Mouse (Mus musculus) right cerebral cortex, adult 2 months (tissue): ENCODE data around the gene Olfr769.
"Not testable (repeated sequence)": the region's sequence is repeated elsewhere in the genome, so short reads cannot be mapped to it uniquely, and the experiment has no call there.

Experiments
- DNase-seq, 2 experiments: peaks; one replicate each; pipeline ENCODE4 v3.0.0; 2021 to 2022; ENCODE audit warnings: low spot score in 2 of 2

The Olfr769 gene

GRCm38 (mm10) chr10:129117761-129118160 lies at the start of gene Olfr769:
Gene Olfr769, minus strand, starts transcription at chr10:129117861.
- DNase-seq: no peak

GRCm38 (mm10) chr10:129164651-129165050 lies 47.0 kb upstream of the Olfr769 start, which contains the start of gene Olfr771:
Gene Olfr771, minus strand, starts transcription at chr10:129164751.
- DNase-seq: no peak

GRCm38 (mm10) chr10:129138898-129139297 lies 21.2 kb upstream of the Olfr769 start, which contains the start of gene Olfr770:
Gene Olfr770, minus strand, starts transcription at chr10:129138998.
- DNase-seq: no peak

- no peak for DNase-seq
Observed at GRCm38 (mm10) chr10:129115146-129115545, 2.5 kb downstream of the Olfr769 start.

- DNase-seq: no peak
Observed at GRCm38 (mm10) chr10:129101231-129101630, 16.4 kb downstream of the Olfr769 start.

- no peak for DNase-seq
Observed at GRCm38 (mm10) chr10:129099275-129099674, 18.4 kb downstream of the Olfr769 start, which contains the start of gene Olfr768. Gene Olfr768, minus strand, starts transcription at chr10:129099375.

GRCm38 (mm10) chr10:129082810-129083209 lies 34.9 kb downstream of the Olfr769 start, which contains the start of gene Olfr767:
Gene Olfr767, minus strand, starts transcription at chr10:129082910.
- not testable (repeated sequence) for DNase-seq

GRCm38 (mm10) chr10:129068877-129069276 lies 48.8 kb downstream of the Olfr769 start, which contains the start of gene Olfr766-ps1:
Gene Olfr766-ps1, minus strand, starts transcription at chr10:129068977.
- DNase-seq: no peak
